Mouse (Mus musculus) cerebellum, postnatal 25 days (tissue): Measurements from ENCODE around the gene Slc26a10.
"Not testable (repeated sequence)": the region's sequence is repeated elsewhere in the genome, so short reads cannot be mapped to it uniquely, and the experiment has no call there.

Source experiments
- DNase-seq, 2 experiments: peaks; one replicate each; pipeline ENCODE4 v3.0.0; 2021; ENCODE audit warnings: mixed read lengths in 2 of 2

Gene Slc26a10

GRCm38 (mm10) chr10:127160081-127160480 lies 20.4 kb downstream of the Slc26a10 start:
- no peak for DNase-seq

- no peak for DNase-seq
Observed at GRCm38 (mm10) chr10:127158471-127158870, 22.0 kb downstream of the Slc26a10 start.

- DNase-seq, result no peak
Observed at GRCm38 (mm10) chr10:127156511-127156910, 23.9 kb downstream of the Slc26a10 start.

- no peak for DNase-seq
Observed at GRCm38 (mm10) chr10:127156089-127156488, 24.4 kb downstream of the Slc26a10 start.

GRCm38 (mm10) chr10:127154652-127155051 lies 25.8 kb downstream of the Slc26a10 start:
- DNase-seq, result no peak

- no peak for DNase-seq
Observed at GRCm38 (mm10) chr10:127154241-127154640, 26.2 kb downstream of the Slc26a10 start.

- DNase-seq, result no peak
Observed at GRCm38 (mm10) chr10:127153323-127153722, 27.1 kb downstream of the Slc26a10 start.

GRCm38 (mm10) chr10:127152556-127152955 lies 27.9 kb downstream of the Slc26a10 start:
- not testable (repeated sequence) for DNase-seq

- not testable (repeated sequence) for DNase-seq
Observed at GRCm38 (mm10) chr10:127151233-127151632, 29.2 kb downstream of the Slc26a10 start.

GRCm38 (mm10) chr10:127150471-127150872 lies 30.0 kb downstream of the Slc26a10 start:
- no peak for DNase-seq

- DNase-seq, result no peak
Observed at GRCm38 (mm10) chr10:127147135-127147534, 33.3 kb downstream of the Slc26a10 start.

- no peak for DNase-seq
Observed at GRCm38 (mm10) chr10:127145303-127145702, 35.1 kb downstream of the Slc26a10 start.

GRCm38 (mm10) chr10:127144536-127144935 lies 35.9 kb downstream of the Slc26a10 start:
- no peak for DNase-seq

GRCm38 (mm10) chr10:127143228-127143627 lies 37.2 kb downstream of the Slc26a10 start:
- peak; percentile 41 to 61 for DNase-seq

GRCm38 (mm10) chr10:127141500-127141899 lies 38.9 kb downstream of the Slc26a10 start:
- DNase-seq, result no peak

- DNase-seq, result no peak
Observed at GRCm38 (mm10) chr10:127140971-127141370, 39.5 kb downstream of the Slc26a10 start.

- DNase-seq, result no peak
Observed at GRCm38 (mm10) chr10:127138328-127139141, 41.9 kb downstream of the Slc26a10 start.

- no peak for DNase-seq
Observed at GRCm38 (mm10) chr10:127137896-127138295, 42.5 kb downstream of the Slc26a10 start.

- no peak for DNase-seq
Observed at GRCm38 (mm10) chr10:127136510-127136909, 43.9 kb downstream of the Slc26a10 start.

- DNase-seq, result no peak
Observed at GRCm38 (mm10) chr10:127135118-127135836, 45.2 kb downstream of the Slc26a10 start.

- DNase-seq, result peak in 1 of 2 experiments; percentile 33
Observed at GRCm38 (mm10) chr10:127134394-127135035, 45.9 kb downstream of the Slc26a10 start.

- no peak for DNase-seq
Observed at GRCm38 (mm10) chr10:127132469-127132868, 48.0 kb downstream of the Slc26a10 start.

GRCm38 (mm10) chr10:127129431-127129830 lies 51.0 kb downstream of the Slc26a10 start:
- DNase-seq, result no peak
